Mouse (Mus musculus): Measurements from ENCODE around the gene Cachd1. TPM values are rescaled to one million over a fixed set of nuclear protein-coding genes. Genes with fewer than 3 reads are reported as not detected.

The Cachd1 gene
- polyA plus RNA-seq, 1 experiment, result 6.3 TPM

- Histone ChIP-seq H3K36me3 (ENCODE audit: control insufficient read depth, insufficient read depth, low read length, poor library complexity, severe bottlenecking) (no peaks in the 10 kb centered on the region), H3K9me3 (replicated peaks; ENCODE audit: control insufficient read depth, insufficient read depth, low read length, poor library complexity, severe bottlenecking) (no peaks in the 10 kb centered on the region), H3K4me3 (ENCODE audit: low read depth, low read length) (no peak overlapping the region), H3K27me3 (ENCODE audit: control insufficient read depth, insufficient read depth, low read length, poor library complexity, severe bottlenecking) (no peaks in the 10 kb centered on the region), H3K9ac (ENCODE audit: low read depth, poor library complexity, severe bottlenecking) (no peak overlapping the region), H3K4me1 (ENCODE audit: control insufficient read depth, insufficient read depth, low read length) (no peaks in the 10 kb centered on the region), H3K27ac (ENCODE audit: insufficient read depth, low read length) (no peak overlapping the region)
- no peak for TF ChIP-seq CTCF (IDR thresholded peaks at IDR 0.05; ENCODE audit: low read depth, low read length)
- TF ChIP-seq POLR2A (IDR thresholded peaks at IDR 0.05; ENCODE audit: insufficient read depth, low read length), result no peak
- no peak for TF ChIP-seq EP300 (IDR thresholded peaks at IDR 0.05; ENCODE audit: insufficient read depth, low read depth, low read length)
Observed at GRCm38 (mm10) chr4:100894142-100894541, 117.7 kb downstream of the Cachd1 start.

- Histone ChIP-seq H3K9ac (ENCODE audit: low read depth, poor library complexity, severe bottlenecking) (no peak overlapping the region), H3K36me3 (ENCODE audit: control insufficient read depth, insufficient read depth, low read length, poor library complexity, severe bottlenecking) (no peaks in the 10 kb centered on the region), H3K4me3 (ENCODE audit: low read depth, low read length) (no peak overlapping the region), H3K27ac (ENCODE audit: insufficient read depth, low read length) (no peak overlapping the region), H3K9me3 (replicated peaks; ENCODE audit: control insufficient read depth, insufficient read depth, low read length, poor library complexity, severe bottlenecking) (no peaks in the 10 kb centered on the region), H3K27me3 (ENCODE audit: control insufficient read depth, insufficient read depth, low read length, poor library complexity, severe bottlenecking) (no peaks in the 10 kb centered on the region), H3K4me1 (ENCODE audit: control insufficient read depth, insufficient read depth, low read length) (no peaks in the 10 kb centered on the region)
- no peak for TF ChIP-seq EP300 (IDR thresholded peaks at IDR 0.05; ENCODE audit: insufficient read depth, low read depth, low read length)
Observed at GRCm38 (mm10) chr4:100896260-100897010, 120.0 kb downstream of the Cachd1 start.

- H3K27me3 ChIP-seq (ENCODE audit: control insufficient read depth, insufficient read depth, low read length, poor library complexity, severe bottlenecking), result no peaks in the 10 kb centered on the region
- H3K27ac ChIP-seq (ENCODE audit: insufficient read depth, low read length), result no peak overlapping the region
- H3K4me3 ChIP-seq (ENCODE audit: low read depth, low read length), result no peak overlapping the region
- H3K9me3 ChIP-seq (replicated peaks; ENCODE audit: control insufficient read depth, insufficient read depth, low read length, poor library complexity, severe bottlenecking), result no peaks in the 10 kb centered on the region
- H3K9ac ChIP-seq (ENCODE audit: low read depth, poor library complexity, severe bottlenecking), result no peak overlapping the region
- no peaks in the 10 kb centered on the region for H3K36me3 ChIP-seq (ENCODE audit: control insufficient read depth, insufficient read depth, low read length, poor library complexity, severe bottlenecking)
- TF ChIP-seq CTCF (IDR thresholded peaks at IDR 0.05; ENCODE audit: low read depth, low read length) (no peak), EP300 (IDR thresholded peaks at IDR 0.05; ENCODE audit: insufficient read depth, low read depth, low read length) (no peak), POLR2A (IDR thresholded peaks at IDR 0.05; ENCODE audit: insufficient read depth, low read length) (no peak)
- H3K4me1 ChIP-seq (ENCODE audit: control insufficient read depth, insufficient read depth, low read length), result no peaks in the 10 kb centered on the region
Observed at GRCm38 (mm10) chr4:100897943-100898342, 121.5 kb downstream of the Cachd1 start.

DNA sequence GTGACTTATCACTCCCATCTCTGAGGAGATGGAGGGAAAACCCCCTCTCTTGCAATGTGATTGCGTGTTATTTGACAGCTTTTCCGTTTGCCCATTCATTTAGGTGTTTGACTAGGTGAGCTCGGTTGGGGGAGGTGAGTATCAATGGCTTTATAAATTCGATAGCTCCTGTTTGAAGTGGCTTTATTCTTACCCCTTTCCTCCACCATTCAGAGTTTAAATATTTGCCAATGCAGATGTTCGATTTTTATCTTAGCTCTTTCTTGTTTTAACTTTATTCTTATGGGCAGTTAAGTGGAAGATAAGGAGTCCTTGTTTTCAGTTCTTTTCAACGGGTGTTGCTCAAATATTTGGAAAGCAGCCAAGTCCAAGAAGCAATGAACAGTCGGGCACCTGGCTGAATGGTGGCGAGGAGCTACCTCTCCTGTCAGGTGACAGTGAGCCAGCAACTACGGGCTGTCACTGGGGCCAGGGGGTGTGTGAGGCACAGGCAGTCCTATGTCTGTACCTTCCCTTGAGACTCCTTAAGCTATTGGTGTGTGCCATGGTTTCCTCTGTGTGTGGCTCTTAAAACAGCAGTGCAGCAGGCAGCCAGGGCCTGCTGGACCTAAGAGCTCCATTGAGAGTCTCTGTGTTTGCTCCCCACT is 133.3 kb downstream of the Cachd1 start:
- Histone ChIP-seq H3K27ac (ENCODE audit: insufficient read depth, low read length) (no peak overlapping the region), H3K4me3 (ENCODE audit: low read depth, low read length) (no peak overlapping the region), H3K27me3 (ENCODE audit: control insufficient read depth, insufficient read depth, low read length, poor library complexity, severe bottlenecking) (no peaks in the 10 kb centered on the region), H3K9ac (ENCODE audit: low read depth, poor library complexity, severe bottlenecking) (no peak overlapping the region), H3K9me3 (replicated peaks; ENCODE audit: control insufficient read depth, insufficient read depth, low read length, poor library complexity, severe bottlenecking) (no peaks in the 10 kb centered on the region), H3K36me3 (ENCODE audit: control insufficient read depth, insufficient read depth, low read length, poor library complexity, severe bottlenecking) (no peaks in the 10 kb centered on the region), H3K4me1 (ENCODE audit: control insufficient read depth, insufficient read depth, low read length) (no peaks in the 10 kb centered on the region)
- TF ChIP-seq POLR2A (IDR thresholded peaks at IDR 0.05; ENCODE audit: insufficient read depth, low read length), result no peak
- TF ChIP-seq EP300 (IDR thresholded peaks at IDR 0.05; ENCODE audit: insufficient read depth, low read depth, low read length), result no peak
- TF ChIP-seq CTCF (IDR thresholded peaks at IDR 0.05; ENCODE audit: low read depth, low read length), result no peak

DNA sequence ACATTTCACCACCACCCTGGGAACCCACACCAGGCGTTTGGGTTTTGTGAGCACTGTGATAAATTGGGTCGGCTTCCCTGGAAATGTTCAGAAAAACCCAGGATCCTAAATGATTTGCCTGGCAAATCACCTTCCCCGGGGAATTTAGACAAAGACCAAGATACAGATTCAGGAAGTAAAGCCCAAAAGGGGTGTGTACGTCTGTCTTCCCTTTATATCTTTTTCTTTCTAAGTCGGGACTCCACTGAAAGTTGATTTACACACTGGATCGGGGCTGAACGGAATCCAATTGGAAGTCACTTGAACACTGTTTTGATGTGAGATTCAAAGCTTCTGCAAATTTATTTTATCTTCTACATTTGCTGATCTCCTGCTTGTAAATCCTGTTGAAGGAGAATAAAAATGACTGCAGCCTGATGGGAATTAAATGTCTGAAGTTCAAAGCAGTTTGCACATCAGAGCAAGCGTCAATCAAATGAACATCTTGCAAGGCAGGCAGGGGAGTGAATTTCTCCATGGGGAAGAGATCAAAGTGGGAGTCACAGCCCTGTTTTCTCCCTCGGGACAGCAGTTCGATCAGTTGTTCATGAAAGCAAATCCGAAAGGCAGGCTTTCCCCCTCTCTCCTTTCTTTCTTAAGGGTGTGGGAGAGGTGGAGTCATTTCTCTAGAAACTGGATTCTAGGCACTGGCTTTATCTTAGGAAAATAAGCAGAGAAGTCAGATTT is 134.3 kb downstream of the Cachd1 start:
- Histone ChIP-seq H3K4me3 (ENCODE audit: low read depth, low read length) (no peak overlapping the region), H3K4me1 (ENCODE audit: control insufficient read depth, insufficient read depth, low read length) (no peaks in the 10 kb centered on the region), H3K36me3 (ENCODE audit: control insufficient read depth, insufficient read depth, low read length, poor library complexity, severe bottlenecking) (no peaks in the 10 kb centered on the region), H3K27me3 (ENCODE audit: control insufficient read depth, insufficient read depth, low read length, poor library complexity, severe bottlenecking) (no peaks in the 10 kb centered on the region), H3K9me3 (replicated peaks; ENCODE audit: control insufficient read depth, insufficient read depth, low read length, poor library complexity, severe bottlenecking) (no peaks in the 10 kb centered on the region), H3K9ac (ENCODE audit: low read depth, poor library complexity, severe bottlenecking) (no peak overlapping the region), H3K27ac (ENCODE audit: insufficient read depth, low read length) (no peak overlapping the region)
- TF ChIP-seq POLR2A (IDR thresholded peaks at IDR 0.05; ENCODE audit: insufficient read depth, low read length) (no peak), CTCF (IDR thresholded peaks at IDR 0.05; ENCODE audit: low read depth, low read length) (no peak), EP300 (IDR thresholded peaks at IDR 0.05; ENCODE audit: insufficient read depth, low read depth, low read length) (no peak)

GRCm38 (mm10) chr4:100911658-100912057 is 135.2 kb downstream of the Cachd1 start:
- TF ChIP-seq CTCF (IDR thresholded peaks at IDR 0.05; ENCODE audit: low read depth, low read length), result no peak

More at GRCm38 (mm10) chr4:100911658-100912057, 135.2 kb downstream of the Cachd1 start:
- H3K9ac ChIP-seq (ENCODE audit: low read depth, poor library complexity, severe bottlenecking), result no peak overlapping the region
- no peak overlapping the region for H3K27ac ChIP-seq (ENCODE audit: insufficient read depth, low read length)
- H3K9me3 ChIP-seq (replicated peaks; ENCODE audit: control insufficient read depth, insufficient read depth, low read length, poor library complexity, severe bottlenecking), result no peaks in the 10 kb centered on the region
- H3K4me3 ChIP-seq (ENCODE audit: low read depth, low read length), result no peak overlapping the region
- H3K36me3 ChIP-seq (ENCODE audit: control insufficient read depth, insufficient read depth, low read length, poor library complexity, severe bottlenecking), result no peaks in the 10 kb centered on the region
- no peaks in the 10 kb centered on the region for H3K27me3 ChIP-seq (ENCODE audit: control insufficient read depth, insufficient read depth, low read length, poor library complexity, severe bottlenecking)
- H3K4me1 ChIP-seq (ENCODE audit: control insufficient read depth, insufficient read depth, low read length), result no peaks in the 10 kb centered on the region
